In genomic region chr17:31694023-31694376, GRCm38 (mm10) we compare ENCODE assay signal across 11 mouse cellular contexts. TPM values are rescaled to one million over a fixed set of nuclear protein-coding genes. Genes with fewer than 3 reads are reported as not detected.
DNase-seq lines count a peak whose midpoint lies in the region; ATAC-seq and TF ChIP-seq lines count a peak whose summit lies in the region.
"Had no signal": no experiment of that assay in that cellular context is flagged by ENCODE, and none has a peak within 500 bp of the region (broad histone marks: within the 10 kb centered on the region; RNA-seq: fewer than 3 reads in every experiment).

No protein-coding gene starts in this region.

- H3K27ac ChIP-seq in heart, postnatal 0 days (ENCODE audit: low read depth) = no peak overlapping the region
- H3K27ac ChIP-seq in lung, postnatal 0 days (ENCODE audit: low read length) = peak overlapping the region; percentile 20; the same call in 1 of the 2 replicates
- H3K27ac ChIP-seq in hindbrain, embryonic 14.5 days = no peak overlapping the region
- H3K27ac ChIP-seq in stomach, embryonic 14.5 days (ENCODE audit: low read length) = no peak overlapping the region
- H3K27ac ChIP-seq: heart, embryonic 15.5 days; liver, embryonic 15.5 days had no signal

- TF ChIP-seq EP300 in heart, postnatal 0 days (IDR thresholded peaks at IDR 0.05; ENCODE audit: low read depth) = no peak
- TF ChIP-seq EP300 in lung, postnatal 0 days (IDR thresholded peaks at IDR 0.05) = no peak

- intact Hi-C loops in heart, postnatal 36 days (cut with DNase I) = loop anchor here (5.0 kb wide), 1 partner anchor 243 kb away; no protein-coding TSS in a partner anchor

- no peak overlapping the region for H3K9ac ChIP-seq in heart, postnatal 0 days (replicated peaks; ENCODE audit: low read depth, low read length)
- H3K9ac ChIP-seq in lung, postnatal 0 days (replicated peaks; ENCODE audit: low read depth) = no peak overlapping the region
- H3K9ac ChIP-seq in hindbrain, embryonic 14.5 days = no peak overlapping the region
- no peak overlapping the region for H3K9ac ChIP-seq in stomach, embryonic 14.5 days (replicated peaks; ENCODE audit: low read depth, low read length)
- H3K9ac ChIP-seq: heart, embryonic 15.5 days; liver, embryonic 15.5 days had no signal

- 0 out of 2 replicates have a peak, but pooled peaks cover 6% of the 10 kb centered on the region for H3K4me1 ChIP-seq in heart, postnatal 0 days (ENCODE audit: control insufficient read depth, insufficient read depth)
- H3K4me1 ChIP-seq in lung, postnatal 0 days (ENCODE audit: insufficient read depth, low read depth, low read length) = no peaks in the 10 kb centered on the region
- H3K4me1 ChIP-seq in hindbrain, embryonic 14.5 days (replicated peaks; ENCODE audit: control insufficient read depth, insufficient read depth, low read length) = no peaks in the 10 kb centered on the region
- H3K4me1 ChIP-seq in stomach, embryonic 14.5 days (ENCODE audit: control insufficient read depth, insufficient read depth, low read length) = peaks cover 10% of the 10 kb centered on the region; the same call in 1 of the 2 replicates

- TF ChIP-seq CTCF in heart, postnatal 0 days (IDR thresholded peaks at IDR 0.05; ENCODE audit: low read depth) = 0 out of 2 replicates have a peak, but pooled peaks have one; percentile 2
- no peak for TF ChIP-seq CTCF in lung, postnatal 0 days (IDR thresholded peaks at IDR 0.05)

- H3K27me3 ChIP-seq in heart, postnatal 0 days (ENCODE audit: control insufficient read depth, insufficient read depth, low read length) = no peaks in the 10 kb centered on the region
- H3K27me3 ChIP-seq in lung, postnatal 0 days (replicated peaks; ENCODE audit: insufficient read depth, low read length) = no peaks in the 10 kb centered on the region
- no peaks in the 10 kb centered on the region for H3K27me3 ChIP-seq in hindbrain, embryonic 14.5 days (ENCODE audit: control insufficient read depth, insufficient read depth, low read length)
- no peaks in the 10 kb centered on the region for H3K27me3 ChIP-seq in stomach, embryonic 14.5 days (ENCODE audit: control insufficient read depth, insufficient read depth, low read length)
- H3K27me3 ChIP-seq: heart, embryonic 15.5 days had no signal

- H3K9me3 ChIP-seq in heart, postnatal 0 days (replicated peaks; ENCODE audit: control insufficient read depth, low read length) = no peaks in the 10 kb centered on the region
- H3K9me3 ChIP-seq in lung, postnatal 0 days (ENCODE audit: low read length) = no peaks in the 10 kb centered on the region
- H3K9me3 ChIP-seq in hindbrain, embryonic 14.5 days (ENCODE audit: control insufficient read depth, low read length) = no peaks in the 10 kb centered on the region
- H3K9me3 ChIP-seq in stomach, embryonic 14.5 days (ENCODE audit: control insufficient read depth, low read depth, low read length) = no peaks in the 10 kb centered on the region
- H3K9me3 ChIP-seq: heart, embryonic 15.5 days; liver, embryonic 15.5 days had no signal

- no peak overlapping the region for H3K4me2 ChIP-seq in heart, postnatal 0 days (ENCODE audit: low read depth, low read length)
- no peak overlapping the region for H3K4me2 ChIP-seq in lung, postnatal 0 days (replicated peaks; ENCODE audit: low read depth, low read length)
- no peak overlapping the region for H3K4me2 ChIP-seq in hindbrain, embryonic 14.5 days (replicated peaks)
- H3K4me2 ChIP-seq in stomach, embryonic 14.5 days (replicated peaks; ENCODE audit: low read depth, low read length) = no peak overlapping the region

- no peak for DNase-seq in heart, postnatal 0 days (ENCODE audit: low spot score)
- no peak for DNase-seq in heart, postnatal 36 days
- no peak for DNase-seq in lung, postnatal 0 days (ENCODE audit: low spot score)
- DNase-seq in lung, postnatal 10 days = no peak
- no peak for DNase-seq in hindbrain, embryonic 14.5 days (ENCODE audit: low spot score)
- DNase-seq in cerebellum, adult 9-11 months = no peak
- DNase-seq: adrenal gland, postnatal 25 days had no signal

- peak; percentile 24; the same call in 1 of the 2 replicates for ATAC-seq in heart, postnatal 0 days (ENCODE audit: insufficient read depth, low read depth)
- ATAC-seq in lung, postnatal 0 days = peak; percentile 8; the same call in 1 of the 2 replicates
- 0 out of 2 replicates have a peak, but pooled peaks have one; percentile 31 for ATAC-seq in hindbrain, embryonic 14.5 days (ENCODE audit: low FRiP score)
- peak; percentile 42; the same call in 1 of the 2 replicates for ATAC-seq in stomach, embryonic 14.5 days (ENCODE audit: insufficient number of reproducible peaks, insufficient read depth, low FRiP score, low read depth)

- 69% methylated on average over 7 of the region's 7 CpGs for WGBS in heart, postnatal 0 days
- WGBS in lung, postnatal 0 days = 62% methylated on average over 7 of the region's 7 CpGs
- 74% methylated on average over 7 of the region's 7 CpGs for WGBS in hindbrain, embryonic 14.5 days
- WGBS in stomach, embryonic 14.5 days = 65% methylated on average over 7 of the region's 7 CpGs

- H3K4me3 ChIP-seq in heart, postnatal 0 days (ENCODE audit: low read depth, low read length) = no peak overlapping the region
- H3K4me3 ChIP-seq in lung, postnatal 0 days (ENCODE audit: low read depth, low read length) = no peak overlapping the region
- no peak overlapping the region for H3K4me3 ChIP-seq in hindbrain, embryonic 14.5 days (replicated peaks; ENCODE audit: low read length)
- H3K4me3 ChIP-seq in stomach, embryonic 14.5 days (ENCODE audit: low read depth, low read length) = no peak overlapping the region
- H3K4me3 ChIP-seq: liver, embryonic 15.5 days had no signal

- no peaks in the 10 kb centered on the region for H3K36me3 ChIP-seq in heart, postnatal 0 days (replicated peaks; ENCODE audit: control insufficient read depth, insufficient read depth, low read length)
- no peaks in the 10 kb centered on the region for H3K36me3 ChIP-seq in lung, postnatal 0 days (ENCODE audit: insufficient read depth, low read length)
- no peaks in the 10 kb centered on the region for H3K36me3 ChIP-seq in hindbrain, embryonic 14.5 days (replicated peaks; ENCODE audit: control insufficient read depth, insufficient read depth)
- H3K36me3 ChIP-seq in stomach, embryonic 14.5 days (ENCODE audit: control insufficient read depth, insufficient read depth, low read length) = no peaks in the 10 kb centered on the region
- H3K36me3 ChIP-seq: heart, embryonic 15.5 days; liver, embryonic 15.5 days had no signal

RNA-seq across cellular contexts. Expression of gene Cryaa, which starts 16.4 kb away (rescaled TPM):
- not detected in 2 replicates for total RNA-seq in heart, postnatal 0 days (2014; rRNA removed; ENCODE audit: low replicate concordance)
- 0.15 TPM in 1 of 2 replicates, not detected in the other for polyA plus RNA-seq in heart, postnatal 0 days (2015; fragmentation: Nextera tagmentation; extraction: Ambion mirVana)
- total RNA-seq in heart, postnatal 36 days (2021) = not detected
- polyA plus RNA-seq in lung, postnatal 0 days (2015; fragmentation: Nextera tagmentation; extraction: Ambion mirVana) = 0.76 and 1.2 TPM in 2 replicates
- 0.20 and 0.30 TPM in 2 replicates for polyA plus RNA-seq in hindbrain, embryonic 14.5 days (2014; fragmentation: Nextera tagmentation; extraction: Ambion mirVana)
- not detected in 2 replicates for polyA plus RNA-seq in stomach, embryonic 14.5 days (2014; fragmentation: Nextera tagmentation; extraction: Ambion mirVana)
- total RNA-seq: adrenal gland, postnatal 25 days; monocyte, adult 5-6 weeks had no signal
- polyA plus RNA-seq: heart, embryonic 15.5 days; liver, embryonic 15.5 days had no signal

RNA-seq across cellular contexts. Expression of gene U2af1, which starts 35.3 kb away (rescaled TPM):
- total RNA-seq in heart, postnatal 0 days (2014; rRNA removed; ENCODE audit: low replicate concordance) = 36.2 and 41.7 TPM in 2 replicates
- polyA plus RNA-seq in heart, postnatal 0 days (2015; fragmentation: Nextera tagmentation; extraction: Ambion mirVana) = 143 and 158 TPM in 2 replicates
- total RNA-seq in heart, postnatal 36 days (2021) = 10 to 100 TPM; 69.0 to 71.9 TPM
- polyA plus RNA-seq in lung, postnatal 0 days (2015; fragmentation: Nextera tagmentation; extraction: Ambion mirVana) = 151 and 161 TPM in 2 replicates
- 92.9 and 105 TPM in 2 replicates for polyA plus RNA-seq in hindbrain, embryonic 14.5 days (2014; fragmentation: Nextera tagmentation; extraction: Ambion mirVana)
- polyA plus RNA-seq in stomach, embryonic 14.5 days (2014; fragmentation: Nextera tagmentation; extraction: Ambion mirVana) = 165 and 175 TPM in 2 replicates

RNA-seq across cellular contexts. Expression of gene Cbs, which starts 57.0 kb away (rescaled TPM):
- total RNA-seq in heart, postnatal 0 days (2014; rRNA removed; ENCODE audit: low replicate concordance) = 2.1 TPM in 1 of 2 replicates, not detected in the other
- polyA plus RNA-seq in heart, postnatal 0 days (2015; fragmentation: Nextera tagmentation; extraction: Ambion mirVana) = 0.27 and 0.36 TPM in 2 replicates
- total RNA-seq in heart, postnatal 36 days (2021) = 1 to 10 TPM; 3.0 to 3.6 TPM
- 1.2 and 1.4 TPM in 2 replicates for polyA plus RNA-seq in lung, postnatal 0 days (2015; fragmentation: Nextera tagmentation; extraction: Ambion mirVana)
- polyA plus RNA-seq in hindbrain, embryonic 14.5 days (2014; fragmentation: Nextera tagmentation; extraction: Ambion mirVana) = 6.7 and 10.0 TPM in 2 replicates
- 1.3 and 3.6 TPM in 2 replicates for polyA plus RNA-seq in stomach, embryonic 14.5 days (2014; fragmentation: Nextera tagmentation; extraction: Ambion mirVana)
- total RNA-seq: monocyte, adult 5-6 weeks had no signal
